Mouse (Mus musculus) liver, embryonic 14.5 days (tissue): Measurements from ENCODE around the gene Anxa3.

Experiments used
- CTCF ChIP-seq: IDR thresholded peaks from 2 replicates; pipeline ENCODE4 v1.5.1; 2016; ENCODE audit warnings: antibody characterized with exemption, low read depth, control low read depth
- EP300 ChIP-seq: IDR thresholded peaks from 2 replicates; pipeline ENCODE4 v1.6.1; 2016; ENCODE audit warnings: antibody characterized with exemption, low read depth

DNA sequence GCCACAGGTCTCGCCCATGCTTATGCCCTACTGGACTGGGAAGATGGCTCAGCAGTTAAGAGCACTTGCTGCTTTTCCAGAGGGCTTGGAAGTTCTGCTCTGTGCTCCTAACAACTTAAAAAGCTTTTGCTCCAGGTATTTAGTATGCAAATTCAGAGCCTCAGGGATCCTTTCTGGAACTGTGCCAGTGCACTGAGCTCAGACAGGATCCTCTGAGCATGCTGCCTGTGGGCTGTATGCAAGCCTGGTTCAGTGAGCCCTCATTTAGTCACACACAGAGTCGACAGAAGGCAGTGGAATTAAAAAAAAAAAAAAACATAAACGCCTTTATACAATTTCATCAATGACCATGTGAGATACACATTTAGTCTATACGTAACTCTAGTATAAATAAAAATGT, 17.5 kb downstream of the Anxa3 start:
- no peak for TF ChIP-seq CTCF
- TF ChIP-seq EP300, result no peak
